Mouse (Mus musculus): Measurements from ENCODE around the gene Pnpo. TPM values are rescaled to one million over a fixed set of nuclear protein-coding genes. Genes with fewer than 3 reads are reported as not detected.

Gene Pnpo
- 21.5 and 22.5 TPM in 2 replicates for polyA plus RNA-seq (2016; fragmentation: Nextera tagmentation; extraction: Ambion mirVana)

- no peak within 1 kb of the TSS for H3K27ac ChIP-seq
- H3K4me3 ChIP-seq: peak within 1 kb of the TSS; percentile 54
- H3K9me3 ChIP-seq (replicated peaks): no peaks in the 10 kb centered on the region
- H3K36me3 ChIP-seq: no peaks in the 10 kb centered on the region
- H3K4me1 ChIP-seq: peaks cover 13% of the 10 kb centered on the region
- H3K9ac ChIP-seq: peak within 1 kb of the TSS; percentile 61
- under 1% methylated on average over 29 of the region's 29 CpGs for WGBS
- peak; percentile 97 for ATAC-seq (ENCODE audit: low FRiP score)
- H3K4me2 ChIP-seq (replicated peaks): peak within 1 kb of the TSS; percentile 80
- no peaks in the 10 kb centered on the region for H3K27me3 ChIP-seq
Measured at GRCm38 (mm10) chr11:96943746-96944304, at the start of gene Pnpo. Gene Pnpo, minus strand, starts transcription at chr11:96943986.

- WGBS: 47% methylated on average over 8 of the region's 8 CpGs
- peaks cover 28% of the 10 kb centered on the region for H3K27me3 ChIP-seq
Measured at GRCm38 (mm10) chr11:96992722-96993311, 49.0 kb upstream of the Pnpo start.

GRCm38 (mm10) chr11:96991501-96991900, 47.7 kb upstream of the Pnpo start:
- H3K4me1 ChIP-seq: peaks cover 21% of the 10 kb centered on the region
- no peak overlapping the region for H3K27ac ChIP-seq
- ATAC-seq (ENCODE audit: low FRiP score): no peak
- no peak overlapping the region for H3K4me2 ChIP-seq (replicated peaks)
- no peak overlapping the region for H3K9ac ChIP-seq
- H3K4me3 ChIP-seq: no peak overlapping the region
- H3K9me3 ChIP-seq (replicated peaks): no peaks in the 10 kb centered on the region
- no peaks in the 10 kb centered on the region for H3K36me3 ChIP-seq
- 77% methylated on average over 5 of the region's 5 CpGs for WGBS
- peaks cover 31% of the 10 kb centered on the region for H3K27me3 ChIP-seq

More at GRCm38 (mm10) chr11:96992722-96993311, 49.0 kb upstream of the Pnpo start:
- Histone ChIP-seq H3K4me1 (peaks cover 26% of the 10 kb centered on the region), H3K4me2 (replicated peaks) (no peak overlapping the region), H3K27ac (no peak overlapping the region), H3K9ac (no peak overlapping the region), H3K9me3 (replicated peaks) (no peaks in the 10 kb centered on the region), H3K36me3 (no peaks in the 10 kb centered on the region), H3K4me3 (no peak overlapping the region)
- ATAC-seq (ENCODE audit: low FRiP score): no peak

GRCm38 (mm10) chr11:96987873-96988655, 44.3 kb upstream of the Pnpo start:
- ATAC-seq (ENCODE audit: low FRiP score): peak; percentile 58
- Histone ChIP-seq H3K27me3 (peaks cover 61% of the 10 kb centered on the region), H3K9ac (peak overlapping the region; percentile 27; the same call in 1 of the 2 replicates), H3K9me3 (replicated peaks) (no peaks in the 10 kb centered on the region), H3K36me3 (no peaks in the 10 kb centered on the region), H3K27ac (no peak overlapping the region; the same call in 1 of the 2 replicates), H3K4me2 (replicated peaks) (peak overlapping the region; percentile 55), H3K4me1 (peaks cover 13% of the 10 kb centered on the region), H3K4me3 (peak overlapping the region; percentile 31)
- 9% methylated on average over 31 of the region's 31 CpGs for WGBS

- H3K4me2 ChIP-seq (replicated peaks): no peak overlapping the region
- no peak overlapping the region for H3K4me3 ChIP-seq
- H3K9me3 ChIP-seq (replicated peaks): no peaks in the 10 kb centered on the region
- 49% methylated on average over 3 of the region's 3 CpGs for WGBS
- H3K4me1 ChIP-seq: peaks cover 17% of the 10 kb centered on the region
- no peak overlapping the region for H3K27ac ChIP-seq
- peaks cover 58% of the 10 kb centered on the region for H3K27me3 ChIP-seq
- no peak overlapping the region for H3K9ac ChIP-seq
- no peak for ATAC-seq (ENCODE audit: low FRiP score)
- H3K36me3 ChIP-seq: no peaks in the 10 kb centered on the region
Measured at GRCm38 (mm10) chr11:96986463-96986862, 42.7 kb upstream of the Pnpo start.

GRCm38 (mm10) chr11:96984903-96985302, 41.1 kb upstream of the Pnpo start:
- Histone ChIP-seq H3K4me3 (no peak overlapping the region), H3K4me1 (peaks cover 18% of the 10 kb centered on the region), H3K9ac (peak overlapping the region; percentile 8; the same call in 1 of the 2 replicates), H3K36me3 (no peaks in the 10 kb centered on the region), H3K4me2 (replicated peaks) (no peak overlapping the region), H3K27me3 (peaks cover 55% of the 10 kb centered on the region), H3K9me3 (replicated peaks) (no peaks in the 10 kb centered on the region), H3K27ac (no peak overlapping the region)
- whole genome bisulfite sequencing: 28% methylated on average over 4 of the region's 4 CpGs
- no peak for ATAC-seq (ENCODE audit: low FRiP score)

GRCm38 (mm10) chr11:96982859-96983258, 39.1 kb upstream of the Pnpo start, which contains the start of gene Sp2:
Gene Sp2, minus strand, starts transcription at chr11:96982959.
- no peak within 1 kb of the TSS for H3K4me2 ChIP-seq (replicated peaks)
- no peaks in the 10 kb centered on the region for H3K9me3 ChIP-seq (replicated peaks)
- WGBS: 74% methylated on average over 7 of the region's 7 CpGs
- H3K27ac ChIP-seq: no peak within 1 kb of the TSS
- peaks cover 18% of the 10 kb centered on the region for H3K4me1 ChIP-seq
- ATAC-seq (ENCODE audit: low FRiP score): no peak
- no peaks in the 10 kb centered on the region for H3K36me3 ChIP-seq
- no peak within 1 kb of the TSS for H3K4me3 ChIP-seq
- no peak within 1 kb of the TSS; the same call in 1 of the 2 replicates for H3K9ac ChIP-seq
- peaks cover 47% of the 10 kb centered on the region for H3K27me3 ChIP-seq

- Histone ChIP-seq H3K27ac (no peak overlapping the region), H3K4me2 (replicated peaks) (no peak overlapping the region), H3K27me3 (peaks cover 42% of the 10 kb centered on the region), H3K9me3 (replicated peaks) (no peaks in the 10 kb centered on the region), H3K36me3 (no peaks in the 10 kb centered on the region), H3K9ac (no peak overlapping the region), H3K4me3 (no peak overlapping the region), H3K4me1 (peaks cover 13% of the 10 kb centered on the region)
- WGBS: 2% methylated on average over 7 of the region's 7 CpGs
- ATAC-seq (ENCODE audit: low FRiP score): no peak
Measured at GRCm38 (mm10) chr11:96982355-96982754, 38.6 kb upstream of the Pnpo start.

GRCm38 (mm10) chr11:96981461-96981860, 37.7 kb upstream of the Pnpo start:
- H3K9ac ChIP-seq: no peak overlapping the region
- no peak for ATAC-seq (ENCODE audit: low FRiP score)
- no peaks in the 10 kb centered on the region for H3K36me3 ChIP-seq
- WGBS: 72% methylated on average over 15 of the region's 15 CpGs
- no peak overlapping the region for H3K4me2 ChIP-seq (replicated peaks)
- H3K27ac ChIP-seq: no peak overlapping the region
- peaks cover 33% of the 10 kb centered on the region for H3K27me3 ChIP-seq
- peaks cover 16% of the 10 kb centered on the region for H3K4me1 ChIP-seq
- no peak overlapping the region for H3K4me3 ChIP-seq
- no peaks in the 10 kb centered on the region for H3K9me3 ChIP-seq (replicated peaks)

GRCm38 (mm10) chr11:96980021-96980420, 36.2 kb upstream of the Pnpo start:
- peaks cover 26% of the 10 kb centered on the region for H3K4me1 ChIP-seq
- no peak overlapping the region for H3K4me2 ChIP-seq (replicated peaks)
- H3K9me3 ChIP-seq (replicated peaks): no peaks in the 10 kb centered on the region
- no peak overlapping the region; the same call in 1 of the 2 replicates for H3K27ac ChIP-seq
- H3K27me3 ChIP-seq: peaks cover 19% of the 10 kb centered on the region
- no peaks in the 10 kb centered on the region for H3K36me3 ChIP-seq
- ATAC-seq (ENCODE audit: low FRiP score): no peak
- WGBS: 81% methylated on average over 5 of the region's 5 CpGs
- no peak overlapping the region for H3K4me3 ChIP-seq
- no peak overlapping the region for H3K9ac ChIP-seq

GRCm38 (mm10) chr11:96979329-96979728, 35.5 kb upstream of the Pnpo start:
- 81% methylated on average over 7 of the region's 7 CpGs for WGBS
- ATAC-seq (ENCODE audit: low FRiP score): no peak
- Histone ChIP-seq H3K27ac (no peak overlapping the region), H3K9me3 (replicated peaks) (no peaks in the 10 kb centered on the region), H3K9ac (no peak overlapping the region), H3K4me2 (replicated peaks) (no peak overlapping the region), H3K27me3 (peaks cover 12% of the 10 kb centered on the region), H3K4me1 (peaks cover 26% of the 10 kb centered on the region), H3K4me3 (no peak overlapping the region), H3K36me3 (no peaks in the 10 kb centered on the region)
